Mouse (Mus musculus): ENCODE measurements around the gene A630001G21Rik. TPM values are rescaled to one million over a fixed set of nuclear protein-coding genes. Genes with fewer than 3 reads are reported as not detected.

Gene A630001G21Rik
- total RNA-seq, 2 experiments from 2014 or later = 0.15 TPM; not detected in 1

DNA sequence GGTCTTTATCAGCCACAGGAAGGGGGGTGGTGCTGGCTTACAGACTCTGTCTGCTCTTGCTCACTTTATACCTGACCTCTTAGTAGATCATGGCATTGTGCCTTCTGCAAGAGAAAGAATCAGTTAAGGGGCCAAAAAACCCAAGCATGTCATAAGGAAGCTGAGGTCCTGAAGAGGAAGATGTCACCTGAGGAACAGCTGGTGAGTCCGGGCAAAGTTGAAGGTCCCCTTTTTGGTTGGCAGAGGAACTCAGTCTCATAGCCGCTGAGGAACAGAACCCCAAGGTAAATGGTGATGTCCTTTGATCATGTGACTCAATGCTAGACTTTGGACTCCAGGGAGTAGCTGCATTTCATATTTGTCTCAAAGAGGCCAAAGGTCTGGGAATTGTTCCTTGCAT, 71.7 kb downstream of the A630001G21Rik start:
- intact Hi-C loops (cut with DNase I) = no loop called here
- DNase-seq = no peak

DNA sequence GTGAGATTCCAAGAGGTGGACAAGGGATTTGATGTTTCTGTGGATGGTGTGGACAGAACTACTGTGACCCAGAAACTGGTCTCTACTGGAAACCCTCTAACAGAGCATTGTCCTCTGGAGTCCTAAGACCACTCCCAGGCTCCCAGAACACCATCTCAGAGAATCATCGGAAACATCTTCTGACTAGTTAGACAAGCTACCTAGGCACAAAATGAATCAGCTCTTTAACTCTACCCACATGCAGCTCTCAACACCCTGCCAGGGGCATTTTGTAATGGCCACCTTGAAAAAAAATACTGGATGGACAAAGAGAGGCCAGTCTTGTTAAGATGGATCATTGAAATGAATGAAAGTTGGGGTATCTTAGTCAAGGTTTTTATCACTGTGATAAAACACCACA, 72.9 kb downstream of the A630001G21Rik start:
- intact Hi-C loops (cut with DNase I) = no loop called here
- Histone ChIP-seq H3K27ac (no peak overlapping the region), H3K4me3 (no peak overlapping the region)
- no peak for TF ChIP-seq CTCF (IDR thresholded peaks at IDR 0.05)
- no peak for DNase-seq

More for the DNA sequence above, 71.7 kb downstream of the A630001G21Rik start:
- Histone ChIP-seq H3K4me3 (no peak overlapping the region), H3K27ac (no peak overlapping the region)
- no peak for TF ChIP-seq CTCF (IDR thresholded peaks at IDR 0.05)

DNA sequence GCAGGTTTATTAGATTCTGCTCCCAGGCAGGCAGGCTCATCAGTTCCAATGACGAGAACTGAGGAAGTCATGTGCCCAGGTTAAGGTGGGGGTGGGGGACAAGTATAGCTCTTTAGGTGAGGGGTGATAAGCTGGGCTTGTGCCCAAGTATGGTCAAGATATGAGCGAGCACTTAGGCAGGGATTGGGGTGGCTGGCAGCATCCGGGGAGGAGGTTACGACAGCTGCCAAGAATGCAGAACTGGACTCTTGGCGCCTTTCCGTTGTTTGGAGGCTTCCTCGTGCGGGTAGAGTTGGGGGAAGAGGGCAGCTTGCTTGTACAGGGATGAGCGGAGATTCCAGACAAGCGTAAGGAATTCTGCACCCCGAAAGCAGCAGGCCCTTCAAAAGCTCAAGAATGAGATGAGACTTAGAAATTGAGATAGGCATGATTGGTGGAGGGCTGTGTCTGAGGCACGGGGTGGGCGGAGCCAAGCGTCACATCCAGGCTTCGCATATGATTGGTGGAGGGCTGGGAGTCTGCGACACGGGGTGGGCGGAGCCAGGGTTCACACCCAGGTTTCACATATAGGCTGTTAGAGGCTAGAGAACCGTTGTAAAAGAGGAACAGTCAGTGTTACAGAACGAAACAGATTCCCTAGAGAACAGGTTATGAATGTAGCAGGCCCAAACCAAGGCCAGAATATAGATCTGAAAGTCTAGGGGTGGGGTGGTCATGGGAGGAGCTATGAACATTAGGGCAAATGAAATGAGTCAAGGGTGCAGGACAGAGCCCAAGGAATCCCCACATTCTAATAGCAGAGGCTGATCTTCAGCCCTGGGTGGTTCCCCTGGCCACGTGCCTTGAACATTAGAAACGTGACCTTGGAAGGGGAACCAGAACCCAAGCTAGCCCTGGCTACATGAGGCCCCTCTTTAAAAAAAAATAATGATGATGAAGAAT, 74.9 kb downstream of the A630001G21Rik start:
- TF ChIP-seq CTCF (IDR thresholded peaks at IDR 0.05) = no peak
- peak overlapping the region; percentile 55 for H3K4me3 ChIP-seq
- DNase-seq = peak; percentile 76
- H3K27ac ChIP-seq = no peak overlapping the region
- intact Hi-C loops (cut with DNase I) = no loop called here

DNA sequence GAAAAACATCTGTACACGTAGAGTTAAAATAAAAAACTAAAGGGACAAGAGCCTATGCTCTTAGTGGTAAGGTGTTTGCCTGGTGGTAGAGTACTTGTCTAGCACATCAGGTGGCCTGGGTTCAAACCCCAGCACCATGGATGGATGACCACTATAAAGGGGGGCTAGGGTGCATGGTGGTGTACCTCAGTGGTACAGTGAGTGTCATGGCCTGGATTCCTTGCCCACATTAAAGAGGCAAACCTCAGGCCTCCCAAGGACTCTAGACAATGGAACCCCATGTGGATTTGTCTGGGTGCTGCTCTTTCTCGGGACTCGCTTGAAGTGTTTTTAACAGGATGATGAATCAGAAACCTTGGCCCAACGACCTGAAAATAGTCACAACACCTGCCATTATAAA, 75.9 kb downstream of the A630001G21Rik start:
- Histone ChIP-seq H3K4me3 (no peak overlapping the region), H3K27ac (no peak overlapping the region)
- TF ChIP-seq CTCF (IDR thresholded peaks at IDR 0.05) = no peak
- intact Hi-C loops (cut with DNase I) = no loop called here
- no peak for DNase-seq

DNA sequence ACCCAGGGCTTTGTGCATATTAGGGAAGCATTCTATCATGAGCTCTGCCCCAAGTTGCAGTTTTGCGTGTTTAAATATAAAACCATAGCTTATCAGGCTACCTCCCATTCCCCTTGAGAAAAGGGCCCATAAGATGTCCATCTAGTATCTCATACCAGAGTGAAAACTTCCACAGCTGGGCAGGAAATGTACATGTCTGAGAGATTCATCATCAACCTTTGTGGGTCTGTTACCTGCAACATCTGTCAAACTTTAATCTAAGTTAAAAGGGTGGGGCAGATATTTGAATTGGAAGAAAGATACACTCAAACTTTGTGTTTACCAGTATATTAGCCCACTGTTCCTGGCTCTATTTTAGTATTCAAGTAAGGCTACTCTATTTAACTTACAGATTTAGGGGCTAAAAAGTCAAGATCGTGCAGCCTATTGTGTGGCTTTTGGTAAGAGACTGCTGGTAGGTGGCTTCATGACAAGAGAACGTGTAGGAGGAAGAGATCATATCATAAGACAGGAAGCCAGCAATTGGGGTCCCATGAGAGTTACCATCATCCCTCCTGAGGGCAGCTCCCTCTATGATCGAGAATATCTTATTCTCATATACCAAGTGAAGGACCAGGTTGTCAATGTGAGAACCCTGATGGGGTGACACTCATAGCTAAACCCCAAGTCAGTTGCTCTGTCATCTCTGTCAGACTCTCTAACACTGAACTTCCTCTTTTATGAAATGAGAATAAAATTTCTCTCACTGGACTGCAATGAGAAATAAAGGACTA, 80.5 kb downstream of the A630001G21Rik start:
- no peak overlapping the region for H3K27ac ChIP-seq
- TF ChIP-seq CTCF (IDR thresholded peaks at IDR 0.05) = no peak
- DNase-seq = no peak
- intact Hi-C loops (cut with DNase I) = no loop called here
- H3K4me3 ChIP-seq = no peak overlapping the region

DNA sequence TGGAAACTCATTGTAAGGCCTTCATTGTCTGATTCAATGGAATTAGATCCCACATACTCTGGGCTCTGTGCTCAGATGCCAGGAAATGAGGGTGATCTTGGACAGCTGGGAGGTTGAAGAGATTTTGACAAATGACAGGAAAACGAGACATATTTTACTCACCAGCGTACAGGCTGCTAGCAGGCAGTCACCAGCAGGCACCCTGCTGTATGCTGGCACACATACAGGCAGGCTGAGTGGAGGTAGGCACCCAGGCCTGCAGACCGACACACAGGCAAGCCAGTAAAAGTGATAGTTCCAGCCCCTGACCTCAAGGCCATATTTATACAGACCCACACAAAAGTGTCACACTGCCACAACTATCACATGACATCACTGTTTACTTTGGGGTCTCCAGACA, 82.8 kb downstream of the A630001G21Rik start:
- H3K27ac ChIP-seq = no peak overlapping the region
- no peak overlapping the region for H3K4me3 ChIP-seq
- no peak for TF ChIP-seq CTCF (IDR thresholded peaks at IDR 0.05)
- no peak for DNase-seq
- intact Hi-C loops (cut with DNase I) = no loop called here

DNA sequence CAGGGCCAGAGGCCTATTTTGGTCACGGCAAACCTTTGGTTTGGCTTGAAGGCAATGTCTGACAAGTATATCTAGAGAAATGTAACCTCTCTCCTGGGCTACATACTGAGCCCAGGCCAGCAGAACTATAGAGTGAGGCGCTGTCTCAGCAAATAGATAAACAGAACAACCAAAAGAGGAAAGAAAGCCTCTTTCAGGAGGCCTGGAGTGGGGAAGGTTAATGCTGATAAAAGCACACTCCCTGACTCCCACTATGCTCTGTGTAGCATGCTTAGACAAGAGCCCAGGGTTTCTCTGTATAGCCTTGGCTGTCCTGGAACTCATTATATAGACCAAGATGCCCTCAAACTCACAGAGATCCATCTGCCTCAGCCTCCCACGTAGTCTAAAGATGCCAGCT, 85.2 kb downstream of the A630001G21Rik start:
- TF ChIP-seq CTCF (IDR thresholded peaks at IDR 0.05) = no peak
- intact Hi-C loops (cut with DNase I) = no loop called here
- H3K27ac ChIP-seq = no peak overlapping the region
- DNase-seq = no peak
- no peak overlapping the region for H3K4me3 ChIP-seq

DNA sequence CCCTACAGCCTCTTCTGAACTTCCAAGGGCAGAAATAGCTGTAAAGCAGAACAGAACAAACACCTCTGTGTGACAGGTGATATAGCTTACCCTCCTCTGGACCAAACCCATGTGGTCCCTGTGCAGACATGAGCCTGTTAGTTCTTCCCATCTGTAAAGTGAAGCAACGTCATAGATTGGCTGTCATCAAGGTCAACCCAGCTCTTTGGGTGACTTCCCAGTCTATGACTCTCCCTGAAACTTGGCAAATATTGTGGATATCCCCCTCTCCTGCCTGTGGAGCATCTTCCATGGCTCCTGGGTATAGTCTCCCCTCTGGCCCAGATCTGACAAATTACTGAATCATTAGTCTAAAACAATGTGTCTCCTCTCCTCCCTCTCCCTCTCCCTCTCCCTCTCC, 86.2 kb downstream of the A630001G21Rik start:
- no peak for DNase-seq
- no peak for TF ChIP-seq CTCF (IDR thresholded peaks at IDR 0.05)
- H3K4me3 ChIP-seq = no peak overlapping the region
- H3K27ac ChIP-seq = no peak overlapping the region
- intact Hi-C loops (cut with DNase I) = no loop called here

DNA sequence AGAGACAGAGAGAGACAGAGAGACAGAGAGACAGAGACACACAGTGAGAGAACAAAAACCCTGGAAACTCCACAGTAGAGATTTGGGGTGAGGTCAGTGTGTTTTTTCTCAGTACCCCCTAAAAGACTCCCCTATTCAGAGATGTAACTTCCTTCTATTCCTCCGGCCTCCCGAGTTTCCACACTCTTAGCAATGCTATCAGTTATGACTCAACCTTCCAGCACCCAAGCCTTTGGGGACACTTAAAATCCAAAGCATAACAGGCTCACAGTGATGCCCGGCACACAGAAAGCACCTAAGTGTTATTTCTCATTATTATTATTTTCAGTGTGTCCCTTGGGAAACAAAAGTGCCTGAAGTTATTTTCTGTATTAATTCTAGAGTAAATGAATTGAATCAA, 87.9 kb downstream of the A630001G21Rik start:
- H3K4me3 ChIP-seq = no peak overlapping the region
- TF ChIP-seq CTCF (IDR thresholded peaks at IDR 0.05) = no peak
- intact Hi-C loops (cut with DNase I) = no loop called here
- DNase-seq = no peak
- no peak overlapping the region for H3K27ac ChIP-seq

DNA sequence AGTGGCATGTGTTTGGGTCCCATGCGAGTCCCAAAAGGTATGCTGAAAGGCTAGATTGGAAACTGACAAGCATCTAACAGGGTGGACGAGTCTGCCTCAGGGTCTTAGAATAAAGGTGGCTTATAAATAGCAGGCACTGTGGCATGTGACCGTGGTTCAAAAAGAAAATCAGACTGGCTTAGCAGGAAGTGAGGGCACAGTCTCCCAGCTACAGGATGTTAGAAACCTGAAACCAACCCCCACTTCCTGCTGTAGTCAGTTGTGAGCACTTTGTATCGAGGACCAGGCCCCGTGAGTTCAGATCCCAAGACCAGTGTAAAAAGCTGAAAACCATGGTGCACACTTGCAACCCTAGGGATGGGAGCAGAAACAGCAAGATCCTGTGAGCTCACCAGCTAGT, 91.1 kb downstream of the A630001G21Rik start:
- no peak for DNase-seq
- intact Hi-C loops (cut with DNase I) = no loop called here
- no peak overlapping the region for H3K4me3 ChIP-seq
- no peak for TF ChIP-seq CTCF (IDR thresholded peaks at IDR 0.05)
- no peak overlapping the region for H3K27ac ChIP-seq

DNA sequence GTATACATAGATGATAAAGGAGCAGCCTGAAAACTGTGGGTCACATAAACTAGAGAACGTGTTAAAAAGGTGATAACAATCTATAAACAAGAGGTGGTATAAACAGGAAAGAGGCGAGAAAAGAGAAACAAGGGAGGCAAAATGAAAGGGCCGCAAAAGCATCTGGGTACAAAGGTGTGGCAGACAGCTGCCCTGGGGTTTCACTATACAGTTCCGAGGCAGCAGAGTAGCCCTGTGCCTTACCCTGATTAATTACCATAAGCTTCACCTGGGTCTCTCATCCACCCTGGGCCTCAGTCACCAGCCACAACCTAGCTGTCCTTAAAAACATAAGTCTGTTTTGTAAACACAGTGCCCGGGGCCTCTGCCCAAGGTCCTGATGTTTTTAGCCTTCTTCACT, 91.8 kb downstream of the A630001G21Rik start:
- no peak for DNase-seq
- intact Hi-C loops (cut with DNase I) = no loop called here
- Histone ChIP-seq H3K27ac (no peak overlapping the region), H3K4me3 (no peak overlapping the region)
- TF ChIP-seq CTCF (IDR thresholded peaks at IDR 0.05) = no peak

DNA sequence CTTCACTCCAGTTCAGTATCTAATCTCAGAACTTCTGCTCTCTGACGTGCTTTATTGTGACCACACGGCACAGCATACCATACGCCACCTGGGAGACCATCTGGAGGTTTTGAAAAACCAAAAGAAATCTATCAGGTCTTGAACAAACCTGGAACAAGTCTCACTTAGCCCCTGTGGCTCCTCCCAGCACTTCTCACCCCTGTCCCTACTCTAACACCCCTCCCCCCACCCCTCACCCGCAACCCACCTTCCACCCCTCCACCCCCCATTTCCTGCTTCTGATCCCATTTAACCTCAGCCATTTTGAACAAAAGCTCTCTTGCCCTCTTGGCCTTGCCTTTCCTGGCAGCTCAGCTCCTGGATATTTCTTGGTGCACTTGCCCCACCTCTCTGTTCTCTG, 98.2 kb downstream of the A630001G21Rik start:
- DNase-seq = no peak
- Histone ChIP-seq H3K4me3 (no peak overlapping the region), H3K27ac (no peak overlapping the region)
- no peak for TF ChIP-seq CTCF (IDR thresholded peaks at IDR 0.05)
- intact Hi-C loops (cut with DNase I) = no loop called here

Small RNA genes lying within 50 kb of the gene (microRNA-seq; reads per million reads assigned to microRNA genes)
- gene Gm25472 (not detected), gene Mir8096 (not detected)

Other genes with a start within 250 kb of the A630001G21Rik start
- not detected for gene G530012D18Rik, start 203.0 kb downstream of the A630001G21Rik start, total RNA-seq (2021)
- gene Sp110, start 179.8 kb downstream of the A630001G21Rik start, total RNA-seq (2021) = 1 to 10 TPM in 1 of 2 experiments, under 1 TPM in 1; 0.71 to 1.1 TPM
- gene Sp140, start 178.3 kb downstream of the A630001G21Rik start, total RNA-seq (2021) = under 1 TPM; 0.47 to 0.59 TPM
- gene Sp100, start 128.7 kb downstream of the A630001G21Rik start, total RNA-seq (2021) = 1 to 10 TPM; 6.3 to 7.8 TPM
- 100 to 1,000 TPM; 191 to 193 TPM for gene Cab39, start 14.8 kb upstream of the A630001G21Rik start, total RNA-seq (2021)
- gene Itm2c, start 115.6 kb upstream of the A630001G21Rik start, total RNA-seq (2021) = 10 to 100 TPM; 22.3 to 23.1 TPM
- under 1 TPM in 1 of 2 experiments, not detected in 1; 0.36 TPM for gene 4933407L21Rik, start 149.8 kb upstream of the A630001G21Rik start, total RNA-seq (2021)
- not detected for gene Gpr55, start 182.4 kb upstream of the A630001G21Rik start, total RNA-seq (2021)
- gene Spata3, start 238.2 kb upstream of the A630001G21Rik start, total RNA-seq (2021) = not detected

Data from gastrocnemius, adult 2 months (tissue).